Mouse (Mus musculus) hindbrain, embryonic 15.5 days (tissue): Measurements from ENCODE around the gene Heyl. TPM values are rescaled to one million over a fixed set of nuclear protein-coding genes. Genes with fewer than 3 reads are reported as not detected.
"Not testable (repeated sequence)": the region's sequence is repeated elsewhere in the genome, so short reads cannot be mapped to it uniquely, and the experiment has no call there.

Source experiments
- ATAC-seq: fragments of 200-750 bp; cut with Nextera tagmentation; 2 replicates; pipeline ENCODE4 v1.8.0; 2017; ENCODE audit warnings: low read depth, moderate number of reproducible peaks, moderate TSS enrichment; ENCODE audit not compliant: low FRiP score
- H3K27ac ChIP-seq: fragments of 300-500 bp; sonication (generic); replicated peaks from 2 replicates; pipeline ENCODE4 v1.5.1; 2015; ENCODE audit warnings: mild to moderate bottlenecking, inconsistent platforms
- H3K27me3 ChIP-seq: fragments of 300-500 bp; sonication (generic); 2 replicates; pipeline ENCODE4 v1.6.1; 2015; ENCODE audit warnings: control low read depth, inconsistent platforms
- H3K36me3 ChIP-seq: fragments of 300-500 bp; sonication (generic); 2 replicates; pipeline ENCODE4 v1.6.1; 2015; ENCODE audit warnings: control low read depth, inconsistent platforms
- H3K4me1 ChIP-seq: fragments of 300-500 bp; sonication (generic); replicated peaks from 2 replicates; pipeline ENCODE4 v1.6.1; 2015; ENCODE audit warnings: control low read depth, inconsistent platforms
- H3K4me2 ChIP-seq: fragments of 300-500 bp; sonication (generic); 2 replicates; pipeline ENCODE4 v1.6.1; 2015; ENCODE audit warnings: moderate library complexity, mild to moderate bottlenecking, inconsistent platforms
- H3K4me3 ChIP-seq: fragments of 300-500 bp; sonication (generic); 2 replicates; pipeline ENCODE4 v1.5.1; 2015; ENCODE audit warnings: mild to moderate bottlenecking, inconsistent platforms
- H3K9ac ChIP-seq: fragments of 300-500 bp; sonication (generic); 2 replicates; pipeline ENCODE4 v1.6.1; 2015; ENCODE audit warnings: inconsistent platforms
- H3K9me3 ChIP-seq: fragments of 300-500 bp; sonication (generic); 2 replicates; pipeline ENCODE4 v1.6.1; 2016; ENCODE audit warnings: control low read depth, inconsistent platforms
- WGBS: fragments of 180-500 bp; shearing (Covaris S2); methylation state at CpG from one replicate; pipeline ENCODE4 v1.1.7; 2015; 5-methylcytosine and 5-hydroxymethylcytosine counted together
- polyA plus RNA-seq: library from polyadenylated mRNA; unstranded; fragments of >200 nt; fragmentation: Nextera tagmentation; extraction: Ambion mirVana; gene quantifications from 2 replicates; pipeline ENCODE4 v1.2.1, GENCODE M21; 2015

The Heyl gene
- polyA plus RNA-seq, 1 experiment from 2014 or later = 6.5 TPM

DNA sequence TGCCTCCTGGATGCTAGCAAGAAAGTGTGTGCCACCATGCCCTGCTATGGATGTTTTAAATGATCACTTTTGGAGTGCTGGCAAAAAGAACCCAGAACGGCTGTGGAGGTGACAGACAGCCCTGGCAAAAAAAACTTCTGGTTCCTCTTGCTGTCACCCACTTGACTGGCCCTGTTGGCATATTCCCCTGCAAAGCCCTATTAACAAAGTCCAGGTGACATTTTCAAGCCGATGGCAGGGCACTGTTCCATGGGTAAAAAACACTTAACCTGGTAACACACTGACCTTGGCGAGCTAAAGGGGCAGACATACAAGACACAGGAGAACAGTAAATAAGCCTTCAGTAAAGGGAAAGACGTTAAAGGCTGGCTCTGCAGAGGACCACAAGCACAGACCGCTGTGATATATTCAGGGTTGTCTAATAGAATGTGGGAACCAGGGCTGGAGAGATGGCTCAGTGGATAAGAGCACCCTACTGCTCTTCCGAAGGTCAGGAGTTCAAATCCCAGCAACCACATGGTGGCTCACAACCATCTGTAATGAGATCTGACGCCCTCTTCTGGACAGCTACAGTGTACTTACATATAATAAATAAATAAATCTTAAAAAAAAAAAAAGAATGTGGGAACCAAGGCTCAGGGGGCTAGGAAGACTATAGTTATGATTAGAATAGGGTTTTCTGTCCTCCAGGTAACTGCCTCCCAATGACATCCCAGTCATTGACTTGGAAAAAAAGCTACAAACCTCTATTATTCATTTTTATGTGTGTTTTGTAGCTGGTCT, 60.5 kb downstream of the Heyl start:
- H3K9ac ChIP-seq = no peak overlapping the region
- 86% methylated on average over 7 of the region's 7 CpGs for WGBS
- H3K4me2 ChIP-seq = no peak overlapping the region
- H3K4me1 ChIP-seq = no peaks in the 10 kb centered on the region
- peaks cover 87% of the 10 kb centered on the region for H3K36me3 ChIP-seq
- no peak overlapping the region for H3K27ac ChIP-seq
- no peak for ATAC-seq
- no peaks in the 10 kb centered on the region for H3K9me3 ChIP-seq
- H3K27me3 ChIP-seq = no peaks in the 10 kb centered on the region
- H3K4me3 ChIP-seq = no peak overlapping the region

DNA sequence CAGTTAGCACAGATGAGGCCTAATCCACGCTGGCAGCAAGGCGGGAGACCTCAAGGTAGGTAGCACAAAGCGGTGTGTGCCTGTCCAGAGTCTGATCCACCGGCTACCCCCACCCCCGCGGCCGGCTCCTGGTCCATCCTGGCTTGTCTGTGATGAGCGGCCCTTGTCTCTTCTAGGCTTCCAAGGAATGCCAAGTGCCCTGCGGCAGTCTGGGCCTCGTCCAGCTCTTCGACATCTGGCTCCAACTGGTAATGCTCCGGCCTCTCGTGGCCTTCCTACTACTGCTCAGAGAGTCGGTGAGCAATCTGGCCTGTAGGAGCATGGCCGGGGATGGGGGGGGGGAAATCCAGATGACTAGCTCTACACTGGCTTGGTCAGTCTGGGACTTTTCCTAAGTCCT, 61.7 kb downstream of the Heyl start:
- not testable (repeated sequence) for ATAC-seq, H3K9ac ChIP-seq, H3K9me3 ChIP-seq, H3K4me2 ChIP-seq, H3K4me1 ChIP-seq, H3K27me3 ChIP-seq, H3K27ac ChIP-seq, H3K4me3 ChIP-seq
- WGBS = 93% methylated on average over 15 of the region's 15 CpGs
- H3K36me3 ChIP-seq = peaks cover 86% of the 10 kb centered on the region

DNA sequence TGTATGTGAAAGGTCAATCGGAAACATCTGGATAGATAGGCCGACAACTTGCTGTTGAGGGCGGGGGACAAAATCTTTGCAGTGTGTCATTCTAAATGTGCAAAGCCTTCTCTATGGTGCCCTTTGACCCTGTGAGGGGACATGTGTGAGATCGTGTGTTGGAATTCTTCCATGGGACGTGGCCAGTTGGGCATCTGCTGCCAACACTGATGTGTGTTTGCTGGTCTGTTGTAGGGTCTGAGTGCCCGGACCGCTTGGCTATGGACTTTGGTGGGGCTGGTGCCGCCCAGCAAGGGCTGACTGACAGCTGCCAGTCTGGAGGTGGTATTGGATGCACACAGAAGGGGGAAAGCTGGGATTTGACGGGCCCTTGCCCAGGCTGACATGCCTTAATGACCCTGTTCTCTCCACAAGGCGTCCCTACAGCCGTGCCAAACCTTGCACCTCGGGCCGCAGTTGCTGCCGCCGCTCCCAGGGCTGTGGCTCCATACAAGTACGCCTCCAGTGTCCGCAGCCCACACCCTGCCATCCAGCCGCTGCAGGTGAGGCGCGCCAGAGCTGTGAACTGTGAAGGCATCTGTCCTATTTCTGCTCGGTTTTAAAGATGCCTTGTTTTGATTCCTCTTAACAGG, 62.3 kb downstream of the Heyl start:
- no peaks in the 10 kb centered on the region for H3K4me1 ChIP-seq
- no peak for ATAC-seq
- H3K27ac ChIP-seq = no peak overlapping the region
- H3K9me3 ChIP-seq = no peaks in the 10 kb centered on the region
- H3K36me3 ChIP-seq = peaks cover 85% of the 10 kb centered on the region
- H3K4me3 ChIP-seq = no peak overlapping the region
- WGBS = 93% methylated on average over 21 of the region's 21 CpGs
- no peaks in the 10 kb centered on the region for H3K27me3 ChIP-seq
- no peak overlapping the region for H3K4me2 ChIP-seq
- H3K9ac ChIP-seq = no peak overlapping the region

DNA sequence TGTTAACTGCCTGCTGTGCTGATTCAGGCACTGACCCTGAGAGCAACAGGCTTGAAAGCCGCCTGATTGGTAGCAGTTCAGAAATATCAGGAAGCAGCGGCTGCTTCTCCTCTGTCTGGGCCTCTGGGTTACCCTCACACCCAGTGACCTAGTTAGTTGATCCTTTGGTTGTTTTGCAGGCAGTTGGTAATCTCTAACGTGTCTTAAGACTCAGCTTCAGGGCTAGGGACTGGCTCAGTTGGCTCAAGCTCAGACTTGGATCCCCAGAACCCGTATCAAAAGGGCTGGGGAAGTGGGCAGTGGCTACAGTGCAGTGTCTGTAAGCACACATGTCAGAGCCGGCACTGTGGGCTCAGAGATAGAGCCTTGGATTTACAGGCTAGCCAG, 62.8 kb downstream of the Heyl start:
- Histone ChIP-seq H3K4me1 (no peaks in the 10 kb centered on the region), H3K9ac (no peak overlapping the region), H3K4me2 (no peak overlapping the region), H3K36me3 (peaks cover 80% of the 10 kb centered on the region), H3K27me3 (no peaks in the 10 kb centered on the region), H3K9me3 (no peaks in the 10 kb centered on the region), H3K27ac (no peak overlapping the region), H3K4me3 (no peak overlapping the region)
- ATAC-seq = no peak
- WGBS = 89% methylated on average over 5 of the region's 5 CpGs

DNA sequence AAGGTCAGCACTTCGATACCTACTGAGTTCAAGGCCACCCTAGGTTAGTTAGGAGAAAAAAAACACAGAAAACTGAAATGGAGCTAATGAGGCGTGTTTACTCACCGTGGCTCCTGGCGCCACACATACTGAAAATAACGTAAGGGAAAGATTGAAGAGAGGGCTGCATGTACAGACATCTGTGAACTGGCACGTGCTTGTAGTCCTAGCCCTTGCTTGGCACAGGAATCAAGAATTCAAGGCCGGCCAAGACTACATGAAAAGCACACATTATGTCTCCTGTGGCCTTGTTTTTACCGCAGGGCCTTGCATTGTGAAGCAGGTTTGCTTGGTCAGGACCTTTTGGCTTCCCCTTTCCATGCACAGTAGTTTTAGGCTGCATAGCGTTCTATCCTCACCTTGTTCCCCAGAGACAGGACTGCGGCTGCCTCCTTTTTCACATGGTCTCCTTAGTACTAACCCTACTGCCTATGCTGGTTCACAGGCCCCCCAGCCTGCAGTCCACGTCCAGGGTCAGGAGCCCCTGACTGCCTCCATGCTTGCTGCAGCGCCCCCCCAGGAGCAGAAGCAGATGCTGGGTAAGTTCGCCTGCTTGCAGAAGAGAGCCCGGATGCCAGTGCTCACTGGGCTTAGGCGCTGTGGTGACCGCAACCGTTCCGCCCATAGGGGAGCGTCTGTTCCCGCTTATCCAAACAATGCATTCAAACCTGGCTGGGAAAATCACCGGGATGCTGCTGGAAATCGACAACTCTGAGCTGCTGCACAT, 64.0 kb downstream of the Heyl start:
- peaks cover 75% of the 10 kb centered on the region for H3K36me3 ChIP-seq
- H3K27ac ChIP-seq = no peak overlapping the region
- H3K4me3 ChIP-seq = no peak overlapping the region
- no peaks in the 10 kb centered on the region for H3K27me3 ChIP-seq
- 89% methylated on average over 22 of the region's 22 CpGs for WGBS
- H3K9me3 ChIP-seq = no peaks in the 10 kb centered on the region
- no peak overlapping the region for H3K9ac ChIP-seq
- no peak for ATAC-seq
- H3K4me2 ChIP-seq = no peak overlapping the region
- no peaks in the 10 kb centered on the region for H3K4me1 ChIP-seq

DNA sequence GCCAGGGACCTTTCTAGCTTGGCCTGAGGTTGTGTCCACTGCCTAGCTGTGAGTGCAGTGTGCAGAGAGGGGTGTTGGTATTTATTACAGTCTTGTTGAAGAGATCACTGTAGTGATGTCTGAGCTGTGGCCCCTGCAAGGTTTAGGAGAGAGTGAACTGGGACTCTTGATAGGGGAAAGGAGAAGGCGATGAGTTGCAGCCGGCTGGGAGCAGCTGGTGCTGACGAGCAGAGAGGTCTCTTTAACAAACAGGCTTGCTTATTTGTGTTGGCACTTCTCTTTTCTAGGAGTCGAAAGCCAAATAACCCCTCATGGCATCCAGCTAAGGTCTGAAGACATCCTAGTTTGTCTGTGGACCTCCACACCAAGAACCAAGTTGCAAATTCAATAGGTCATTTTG, 64.9 kb downstream of the Heyl start:
- Histone ChIP-seq H3K36me3 (peaks cover 76% of the 10 kb centered on the region), H3K9ac (no peak overlapping the region)
- 87% methylated on average over 4 of the region's 4 CpGs for WGBS

DNA sequence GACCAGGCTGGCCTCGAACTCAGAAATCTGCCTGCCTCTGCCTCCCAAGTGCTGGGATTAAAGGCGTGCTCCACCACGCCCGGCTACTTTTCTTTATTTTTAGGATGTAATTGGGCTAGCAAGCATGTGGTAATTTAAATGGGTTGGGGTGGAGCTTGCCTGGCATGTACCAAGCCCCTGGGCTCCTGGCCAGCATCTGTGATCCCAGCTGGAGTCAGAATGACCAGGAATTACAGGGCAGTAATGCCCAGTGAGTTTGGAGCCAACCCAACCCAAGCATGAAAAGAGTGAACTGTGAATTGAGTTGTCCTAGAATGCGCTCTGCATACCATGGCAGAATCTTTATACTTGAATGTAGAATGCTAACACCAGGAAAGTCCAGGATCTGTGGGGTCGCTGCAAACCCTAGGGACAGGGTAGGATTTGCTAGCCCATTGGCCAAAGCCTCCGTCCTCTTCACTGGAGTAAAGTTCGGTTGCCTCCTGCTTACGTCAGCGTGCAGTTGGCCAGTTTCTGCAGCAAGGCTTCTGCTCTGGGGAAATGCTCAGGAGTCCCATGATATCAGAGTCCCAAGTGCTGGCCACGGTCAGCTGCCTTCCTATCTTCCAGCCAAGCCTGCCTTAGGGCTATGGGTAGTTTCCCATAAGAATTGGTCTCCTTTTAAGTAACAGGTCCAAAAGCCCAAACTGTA, 65.8 kb downstream of the Heyl start:
- no peak overlapping the region for H3K4me3 ChIP-seq
- H3K27me3 ChIP-seq = no peaks in the 10 kb centered on the region
- no peak overlapping the region for H3K9ac ChIP-seq
- no peaks in the 10 kb centered on the region for H3K9me3 ChIP-seq
- no peak for ATAC-seq
- no peak overlapping the region for H3K27ac ChIP-seq
- H3K4me1 ChIP-seq = no peaks in the 10 kb centered on the region
- H3K36me3 ChIP-seq = peaks cover 76% of the 10 kb centered on the region
- H3K4me2 ChIP-seq = no peak overlapping the region
- 88% methylated on average over 11 of the region's 11 CpGs for WGBS

More for the DNA sequence above, 64.9 kb downstream of the Heyl start:
- H3K27ac ChIP-seq = no peak overlapping the region
- H3K9me3 ChIP-seq = no peaks in the 10 kb centered on the region
- H3K4me1 ChIP-seq = no peaks in the 10 kb centered on the region
- no peaks in the 10 kb centered on the region for H3K27me3 ChIP-seq
- no peak overlapping the region for H3K4me3 ChIP-seq
- H3K4me2 ChIP-seq = no peak overlapping the region
- no peak for ATAC-seq

Other genes with a start within 250 kb of the Heyl start
- 63.0 and 66.3 TPM in 2 replicates for gene Mycl, start 237.9 kb upstream of the Heyl start, polyA plus RNA-seq
- gene Trit1, start 217.0 kb upstream of the Heyl start, polyA plus RNA-seq = 21.6 and 21.7 TPM in 2 replicates
- 0.34 and 0.71 TPM in 2 replicates for gene Bmp8b, start 128.4 kb upstream of the Heyl start, polyA plus RNA-seq
- gene Oxct2b, start 117.3 kb upstream of the Heyl start, polyA plus RNA-seq = 0.37 and 0.64 TPM in 2 replicates
- 57.2 TPM in 2 replicates for gene Ppie, start 93.6 kb upstream of the Heyl start, polyA plus RNA-seq
- 40.1 and 44.3 TPM in 2 replicates for gene Hpcal4, start 50.3 kb upstream of the Heyl start, polyA plus RNA-seq
- gene Nt5c1a, start 32.1 kb upstream of the Heyl start, polyA plus RNA-seq = 0.16 and 0.30 TPM in 2 replicates
- gene Pabpc4, start 28.8 kb downstream of the Heyl start, polyA plus RNA-seq = 27.7 and 32.2 TPM in 2 replicates
- gene Oxct2a, start 90.1 kb downstream of the Heyl start, polyA plus RNA-seq = not detected in 2 replicates
- 0.21 and 0.23 TPM in 2 replicates for gene Bmp8a, start 109.7 kb downstream of the Heyl start, polyA plus RNA-seq